Comparison of ENCODE assay signal across 8 mouse cellular contexts in the genomic region with DNA sequence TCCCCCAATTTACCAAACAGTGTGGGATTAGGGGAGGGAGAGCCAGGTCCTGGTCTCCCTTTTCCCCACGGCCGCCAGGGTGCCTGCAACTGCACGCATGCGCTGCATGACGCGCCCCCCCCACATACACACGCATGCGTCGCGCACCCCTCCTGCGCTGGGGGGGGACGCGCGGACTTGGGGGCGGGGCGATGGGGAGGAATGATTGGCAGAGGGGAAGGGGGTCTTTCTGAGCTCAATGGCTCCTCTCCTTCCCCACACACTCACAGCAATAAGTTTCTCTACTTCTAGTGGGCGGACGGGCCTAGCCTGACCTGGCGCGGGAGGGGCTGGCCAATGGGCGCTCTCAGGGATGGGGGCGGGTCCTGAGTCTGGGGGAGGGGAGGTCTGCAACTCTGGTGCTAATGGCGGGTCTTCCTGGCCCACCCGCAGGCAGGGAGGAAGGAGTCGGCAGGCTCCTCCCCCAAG. TPM values are rescaled to one million over a fixed set of nuclear protein-coding genes. Genes with fewer than 3 reads are reported as not detected.
A peak's percentile ranks its signal among the peaks of the same experiment; 100 is the strongest.
DNase-seq lines count a peak whose midpoint lies in the region; ATAC-seq and TF ChIP-seq lines count a peak whose summit lies in the region.

No protein-coding gene starts in this region.

- TF ChIP-seq CTCF in heart, adult 2 months (IDR thresholded peaks at IDR 0.05): peak; percentile 38

- peaks cover 5% of the 10 kb centered on the region for H3K27me3 ChIP-seq in heart, adult 2 months (ENCODE audit: control insufficient read depth, insufficient read depth, low read length)
- peaks cover 59% of the 10 kb centered on the region for H3K27me3 ChIP-seq in embryonic facial prominence, embryonic 14.5 days (replicated peaks; ENCODE audit: control insufficient read depth, insufficient read depth, low read length)
- peaks cover 32% of the 10 kb centered on the region for H3K27me3 ChIP-seq in midbrain, embryonic 15.5 days (replicated peaks)

- in situ Hi-C loops in ES-E14 (cut with MboI; ENCODE audit: low sequenced_read_pairs in 2 of 2, unreplicated experiment in 2 of 2): no loop called here

- no peaks in the 10 kb centered on the region for H3K36me3 ChIP-seq in heart, adult 2 months (ENCODE audit: control insufficient read depth, insufficient read depth, low read length)
- H3K36me3 ChIP-seq in ES-E14 (ENCODE audit: control insufficient read depth, insufficient read depth, low read length, poor library complexity, severe bottlenecking): peaks cover 7% of the 10 kb centered on the region; the same call in 1 of the 2 replicates
- H3K36me3 ChIP-seq in embryonic facial prominence, embryonic 14.5 days (ENCODE audit: control insufficient read depth, insufficient read depth, low read length): no peaks in the 10 kb centered on the region
- no peaks in the 10 kb centered on the region for H3K36me3 ChIP-seq in midbrain, embryonic 15.5 days (replicated peaks)

- TF ChIP-seq EP300 in heart, adult 2 months (IDR thresholded peaks at IDR 0.05; ENCODE audit: insufficient read depth, low read depth, low read length): no peak

- no peaks in the 10 kb centered on the region for H3K4me1 ChIP-seq in heart, adult 2 months (ENCODE audit: control insufficient read depth, insufficient read depth, low read length)
- H3K4me1 ChIP-seq in ES-E14 (ENCODE audit: control insufficient read depth in 2 of 2, insufficient read depth in 2 of 2, low read length in 2 of 2, poor library complexity in 1 of 2): peaks cover 4 to 35% of the 10 kb centered on the region in 2 experiments
- peaks cover 11% of the 10 kb centered on the region for H3K4me1 ChIP-seq in embryonic facial prominence, embryonic 14.5 days (ENCODE audit: control insufficient read depth, insufficient read depth, low read length)
- H3K4me1 ChIP-seq in midbrain, embryonic 15.5 days: peaks cover 23% of the 10 kb centered on the region

- no peak overlapping the region for H3K27ac ChIP-seq in heart, adult 2 months
- H3K27ac ChIP-seq in ES-E14 (ENCODE audit: insufficient read depth, low read depth, low read length, poor library complexity, severe bottlenecking): peak overlapping the region; percentile 85
- H3K27ac ChIP-seq in embryonic facial prominence, embryonic 14.5 days (replicated peaks; ENCODE audit: low read depth, low read length): no peak overlapping the region; the same call in 1 of the 2 replicates
- H3K27ac ChIP-seq in midbrain, embryonic 15.5 days: no peak overlapping the region

- no peak overlapping the region for H3K4me3 ChIP-seq in heart, adult 2 months
- peak overlapping the region; percentile 36 to 46 for H3K4me3 ChIP-seq in ES-E14 (ENCODE audit: insufficient read depth in 1 of 2, low read depth in 1 of 2, low read length in 2 of 2, poor library complexity in 1 of 2, severe bottlenecking in 1 of 2)
- peak overlapping the region; percentile 34 for H3K4me3 ChIP-seq in embryonic facial prominence, embryonic 14.5 days (ENCODE audit: low read depth, low read length)
- peak overlapping the region; percentile 31 for H3K4me3 ChIP-seq in midbrain, embryonic 15.5 days

- 2% methylated on average over 25 of the region's 25 CpGs for WGBS in heart, adult 2 months
- 1% methylated on average over 22 of the region's 25 CpGs for WGBS in embryonic facial prominence, embryonic 14.5 days
- 2% methylated on average over 24 of the region's 25 CpGs for WGBS in midbrain, embryonic 15.5 days

- no peak for TF ChIP-seq POLR2A in heart, adult 2 months (IDR thresholded peaks at IDR 0.05; ENCODE audit: insufficient read depth, low read depth, low read length)

- H3K4me2 ChIP-seq in embryonic facial prominence, embryonic 14.5 days (ENCODE audit: low read depth, low read length): peak overlapping the region; percentile 55
- H3K4me2 ChIP-seq in midbrain, embryonic 15.5 days: peak overlapping the region; percentile 51

- intact Hi-C loops in heart, adult 2 months (cut with DNase I): no loop called here
- intact Hi-C loops in heart, postnatal 36 days (cut with DNase I): no loop called here

- H3K9ac ChIP-seq in heart, adult 2 months (ENCODE audit: low read depth, low read length): no peak overlapping the region
- peak overlapping the region; percentile 56 for H3K9ac ChIP-seq in ES-E14 (ENCODE audit: insufficient read depth, low read depth, low read length, poor library complexity, severe bottlenecking)
- H3K9ac ChIP-seq in embryonic facial prominence, embryonic 14.5 days (ENCODE audit: low read depth, low read length): peak overlapping the region; percentile 6; the same call in 1 of the 2 replicates
- H3K9ac ChIP-seq in midbrain, embryonic 15.5 days: no peak overlapping the region; the same call in 1 of the 2 replicates

- H3K9me3 ChIP-seq in ES-E14 (ENCODE audit: control insufficient read depth, insufficient read depth, low read depth, low read length): no peaks in the 10 kb centered on the region
- no peaks in the 10 kb centered on the region for H3K9me3 ChIP-seq in embryonic facial prominence, embryonic 14.5 days (ENCODE audit: control insufficient read depth, low read length)
- H3K9me3 ChIP-seq in midbrain, embryonic 15.5 days: no peaks in the 10 kb centered on the region

- DNase-seq in heart, adult 2 months: peak in 1 of 2 experiments; percentile 34
- DNase-seq in heart, postnatal 36 days: no peak
- DNase-seq in ES-E14 (ENCODE audit: low read depth, low spot score): peak; percentile 70
- peak; percentile 78 for DNase-seq in embryonic facial prominence, embryonic 14.5 days (ENCODE audit: low spot score)
- peak; percentile 47 for DNase-seq in layer of hippocampus, adult 9-11 months
- no peak for DNase-seq in urinary bladder, postnatal 10 days (ENCODE audit: low spot score)
- no peak for DNase-seq in frontal cortex, adult 2 months (ENCODE audit: extremely low spot score in 1 of 2, low spot score in 1 of 2)

- no peaks in the 10 kb centered on the region for H3K79me2 ChIP-seq in heart, adult 2 months (replicated peaks; ENCODE audit: control insufficient read depth, insufficient read depth, low read length)

- ATAC-seq in embryonic facial prominence, embryonic 14.5 days (ENCODE audit: low read depth): peak; percentile 62
- peak; percentile 46 for ATAC-seq in midbrain, embryonic 15.5 days (replicated peaks)

TF ChIP-seq in ES-E14, 5 proteins besides CTCF, POLR2A, EP300 and RAD21:
- TF ChIP-seq HCFC1 (IDR thresholded peaks at IDR 0.05; ENCODE audit: borderline replicate concordance, insufficient read depth, low read length): no peak
- TF ChIP-seq MAFK (IDR thresholded peaks at IDR 0.05; ENCODE audit: insufficient read depth, low read depth, low read length): no peak
- no peak for TF ChIP-seq CHD2 (IDR thresholded peaks at IDR 0.05; ENCODE audit: low read depth, low read length)
- TF ChIP-seq ZC3H11A (IDR thresholded peaks at IDR 0.05; ENCODE audit: borderline replicate concordance, low read depth, low read length): no peak
- TF ChIP-seq ZNF384 (IDR thresholded peaks at IDR 0.05; ENCODE audit: low read depth, low read length): no peak

RNA-seq across cellular contexts. Expression of a gene that starts 13.7 kb away (rescaled TPM):
- 1 to 10 TPM; 2.2 to 2.9 TPM for total RNA-seq in heart, adult 2 months (2021)
- polyA plus RNA-seq in heart, adult 2 months (2012; rRNA removed): 1.3 and 3.0 TPM in 2 replicates
- 1 to 10 TPM; 2.0 to 2.3 TPM for total RNA-seq in heart, postnatal 36 days (2021)
- total RNA-seq in ES-E14 (2012; rRNA removed): 9.5 and 12.4 TPM in 2 replicates
- polyA plus RNA-seq in embryonic facial prominence, embryonic 14.5 days (2014; fragmentation: Nextera tagmentation; extraction: Ambion mirVana): 0.49 and 0.67 TPM in 2 replicates
- 5.8 and 8.0 TPM in 2 replicates for polyA plus RNA-seq in midbrain, embryonic 15.5 days (2015; fragmentation: Nextera tagmentation; extraction: Ambion mirVana)
- 47.9 and 49.9 TPM in 2 replicates for polyA plus RNA-seq in frontal cortex, adult 2 months (2012; rRNA removed)

RNA-seq across cellular contexts. Expression of a gene that starts 32.0 kb away (rescaled TPM):
- total RNA-seq in heart, adult 2 months (2021): 1 to 10 TPM in 1 of 2 experiments, under 1 TPM in 1; 0.76 to 1.3 TPM
- 1.8 and 4.7 TPM in 2 replicates for polyA plus RNA-seq in heart, adult 2 months (2012; rRNA removed)
- under 1 TPM; 0.43 to 0.78 TPM for total RNA-seq in heart, postnatal 36 days (2021)
- total RNA-seq in ES-E14 (2012; rRNA removed): 13.7 and 52.5 TPM in 2 replicates
- 1.7 and 2.8 TPM in 2 replicates for polyA plus RNA-seq in embryonic facial prominence, embryonic 14.5 days (2014; fragmentation: Nextera tagmentation; extraction: Ambion mirVana)
- polyA plus RNA-seq in midbrain, embryonic 15.5 days (2015; fragmentation: Nextera tagmentation; extraction: Ambion mirVana): 1.1 and 1.4 TPM in 2 replicates
- 0.40 and 0.54 TPM in 2 replicates for polyA plus RNA-seq in frontal cortex, adult 2 months (2012; rRNA removed)

RNA-seq across cellular contexts. Expression of a gene that starts 50.4 kb away (rescaled TPM):
- total RNA-seq in heart, adult 2 months (2021): 10 to 100 TPM; 49.7 to 53.7 TPM
- polyA plus RNA-seq in heart, adult 2 months (2012; rRNA removed): 65.7 and 84.8 TPM in 2 replicates
- 10 to 100 TPM; 48.2 to 50.8 TPM for total RNA-seq in heart, postnatal 36 days (2021)
- 78.5 and 144 TPM in 2 replicates for total RNA-seq in ES-E14 (2012; rRNA removed)
- polyA plus RNA-seq in embryonic facial prominence, embryonic 14.5 days (2014; fragmentation: Nextera tagmentation; extraction: Ambion mirVana): 60.8 and 64.5 TPM in 2 replicates
- polyA plus RNA-seq in midbrain, embryonic 15.5 days (2015; fragmentation: Nextera tagmentation; extraction: Ambion mirVana): 61.1 and 66.6 TPM in 2 replicates
- polyA plus RNA-seq in frontal cortex, adult 2 months (2012; rRNA removed): 82.9 and 90.2 TPM in 2 replicates

RNA-seq across cellular contexts. Expression of a gene that starts 55.5 kb away (rescaled TPM):
- 10 to 100 TPM; 10.8 to 11.7 TPM for total RNA-seq in heart, adult 2 months (2021)
- 12.9 and 15.5 TPM in 2 replicates for polyA plus RNA-seq in heart, adult 2 months (2012; rRNA removed)
- total RNA-seq in heart, postnatal 36 days (2021): 10 to 100 TPM; 11.9 to 14.0 TPM
- total RNA-seq in ES-E14 (2012; rRNA removed): 108 and 156 TPM in 2 replicates
- 57.9 and 64.1 TPM in 2 replicates for polyA plus RNA-seq in embryonic facial prominence, embryonic 14.5 days (2014; fragmentation: Nextera tagmentation; extraction: Ambion mirVana)
- 23.8 and 25.3 TPM in 2 replicates for polyA plus RNA-seq in midbrain, embryonic 15.5 days (2015; fragmentation: Nextera tagmentation; extraction: Ambion mirVana)
- polyA plus RNA-seq in frontal cortex, adult 2 months (2012; rRNA removed): 14.9 and 15.3 TPM in 2 replicates

Comparison
In these comparisons a context has a peak if more than half of its experiments do, and no peak if none do; other contexts are left out.
1. DNase-seq: peak in ES-E14 (single experiment), embryonic facial prominence, embryonic 14.5 days (single experiment) and layer of hippocampus, adult 9-11 months (single experiment); none in heart, postnatal 36 days (0 of 2), urinary bladder, postnatal 10 days (single experiment) and frontal cortex, adult 2 months (0 of 2).
2. H3K9ac ChIP-seq: peak in ES-E14 (single experiment) and embryonic facial prominence, embryonic 14.5 days (single experiment); none in heart, adult 2 months (single experiment) and midbrain, embryonic 15.5 days (single experiment).